Mouse (Mus musculus) cerebellum, adult 9-10 months (tissue): ENCODE data around the gene Sar1a.

Experiments
- DNase-seq: peaks from one replicate; pipeline ENCODE4 v3.0.0; 2022

The Sar1a gene

DNA sequence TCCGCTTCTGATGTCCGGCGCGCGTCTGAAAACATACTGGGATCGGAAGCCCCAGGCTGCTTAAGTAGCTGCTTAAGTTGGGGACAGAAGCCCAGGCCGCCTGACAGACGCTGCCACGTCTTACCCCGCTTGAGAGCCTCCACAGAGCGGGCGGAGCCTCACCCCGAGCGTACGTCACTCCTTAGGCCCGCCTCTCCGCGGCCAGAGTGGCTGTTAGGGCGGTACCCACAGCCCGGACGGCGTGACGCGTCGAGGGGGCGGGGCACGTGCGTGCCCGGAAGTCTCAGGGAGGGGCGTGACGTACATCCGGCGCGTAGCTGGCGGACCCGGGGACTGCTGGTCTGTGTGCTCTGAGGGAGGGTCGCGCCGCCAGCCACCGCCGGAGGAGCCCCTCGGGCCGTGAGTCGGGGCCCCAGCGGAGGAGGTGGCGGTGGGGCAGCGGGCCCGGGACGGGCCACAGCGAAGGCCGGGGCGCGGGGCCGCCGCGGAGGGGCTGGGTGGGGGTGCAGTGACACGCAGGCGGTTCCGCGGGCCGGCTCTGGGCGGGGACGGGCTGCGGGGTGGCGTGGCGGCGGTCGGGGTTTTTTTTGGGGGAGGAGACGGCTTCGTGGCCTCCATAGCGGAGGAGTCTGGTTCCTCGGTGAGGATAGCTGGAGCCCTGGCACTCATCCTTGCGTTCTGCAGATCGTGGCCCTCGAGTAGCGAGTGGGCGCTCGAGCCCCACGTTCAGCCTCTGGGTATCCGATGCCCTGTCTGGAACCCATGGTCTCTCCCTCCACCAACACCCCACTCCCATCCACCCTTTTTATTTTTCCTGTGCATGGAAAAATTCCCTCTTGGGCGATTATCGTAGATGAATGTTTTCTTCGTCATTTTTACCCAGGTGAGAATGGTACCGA, at the start of gene Sar1a:
Gene Sar1a (plus strand): TSS at position 285 of the 899 bp plus-strand sequence.
- DNase-seq, result peak; percentile 98

DNA sequence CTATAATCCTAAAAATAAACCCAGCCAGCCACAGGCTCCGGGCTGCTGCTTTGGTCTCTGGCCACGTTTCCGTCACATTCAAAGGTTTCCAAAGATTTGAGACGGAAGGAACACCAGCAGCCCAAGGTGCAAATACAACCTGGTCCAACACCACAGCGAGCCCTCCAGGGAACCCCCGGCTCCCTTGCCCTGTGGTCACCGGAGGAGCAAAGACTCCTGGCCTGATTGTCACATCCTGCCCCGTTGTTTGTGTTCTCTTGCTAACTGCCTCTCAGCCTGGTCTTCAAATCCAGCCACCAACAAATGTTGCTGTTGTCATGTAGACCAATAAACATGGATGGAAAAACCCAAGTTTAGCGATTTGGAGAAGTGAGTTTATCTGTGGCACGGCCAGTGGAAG, 47.7 kb upstream of the Sar1a start:
- DNase-seq, result no peak

DNA sequence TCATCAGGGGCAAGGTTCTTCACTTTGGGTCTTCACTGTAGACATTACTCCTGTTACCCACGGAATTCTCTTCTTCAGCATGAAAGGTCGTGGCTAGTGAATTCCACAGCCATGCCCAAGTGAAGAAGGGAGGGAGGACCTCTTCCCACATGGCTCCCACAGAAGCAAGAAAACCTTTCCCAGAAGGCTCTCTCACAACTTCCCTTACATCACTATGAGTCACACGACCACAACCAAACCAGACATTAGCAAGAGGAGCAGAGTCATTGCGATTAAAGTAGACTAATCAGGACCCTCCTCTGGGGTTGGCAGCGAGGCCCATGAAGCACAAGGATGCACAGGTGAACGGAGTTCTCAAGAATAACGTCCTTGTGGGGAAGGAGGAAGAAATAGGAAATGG, 43.0 kb upstream of the Sar1a start:
- DNase-seq, result no peak

DNA sequence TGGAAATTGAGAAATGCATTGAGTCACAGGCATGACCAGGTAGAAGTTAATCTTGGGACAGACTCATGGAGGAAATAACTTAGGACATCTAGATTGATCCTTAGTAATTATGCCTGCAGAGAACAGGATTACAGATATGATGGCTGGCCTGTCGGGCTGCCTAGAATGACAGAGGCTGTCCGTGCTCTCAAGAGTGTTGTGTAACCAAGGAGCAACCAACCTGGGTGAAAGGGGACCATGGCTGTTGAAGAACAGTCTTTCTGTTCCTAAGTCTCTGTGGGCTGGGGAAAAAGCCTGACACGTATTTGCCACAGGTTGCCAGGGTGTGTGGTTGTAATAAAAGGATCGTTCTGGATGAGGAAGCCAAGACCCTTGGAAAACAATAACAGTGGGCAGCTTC, 39.7 kb upstream of the Sar1a start:
- no peak for DNase-seq

DNA sequence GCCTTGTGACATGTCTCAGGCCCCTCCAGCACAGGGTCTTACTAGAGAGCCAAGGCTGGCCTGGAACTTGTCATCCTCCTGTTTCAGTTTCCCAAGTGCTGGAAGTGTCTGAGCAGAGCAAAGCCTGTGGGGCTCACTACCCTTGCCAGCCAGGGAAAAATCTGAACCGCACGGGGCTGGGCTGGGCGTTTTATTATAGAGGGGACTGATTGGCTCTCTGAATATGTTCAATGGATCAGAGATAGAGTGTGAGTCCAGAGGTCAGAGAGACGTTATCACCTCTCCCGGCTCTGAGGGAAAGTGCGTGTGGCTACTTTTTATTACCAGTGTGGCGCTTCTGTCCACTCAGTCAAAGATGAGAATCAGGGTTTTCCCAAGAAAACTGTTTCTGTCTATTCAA, 33.5 kb upstream of the Sar1a start:
- no peak for DNase-seq

DNA sequence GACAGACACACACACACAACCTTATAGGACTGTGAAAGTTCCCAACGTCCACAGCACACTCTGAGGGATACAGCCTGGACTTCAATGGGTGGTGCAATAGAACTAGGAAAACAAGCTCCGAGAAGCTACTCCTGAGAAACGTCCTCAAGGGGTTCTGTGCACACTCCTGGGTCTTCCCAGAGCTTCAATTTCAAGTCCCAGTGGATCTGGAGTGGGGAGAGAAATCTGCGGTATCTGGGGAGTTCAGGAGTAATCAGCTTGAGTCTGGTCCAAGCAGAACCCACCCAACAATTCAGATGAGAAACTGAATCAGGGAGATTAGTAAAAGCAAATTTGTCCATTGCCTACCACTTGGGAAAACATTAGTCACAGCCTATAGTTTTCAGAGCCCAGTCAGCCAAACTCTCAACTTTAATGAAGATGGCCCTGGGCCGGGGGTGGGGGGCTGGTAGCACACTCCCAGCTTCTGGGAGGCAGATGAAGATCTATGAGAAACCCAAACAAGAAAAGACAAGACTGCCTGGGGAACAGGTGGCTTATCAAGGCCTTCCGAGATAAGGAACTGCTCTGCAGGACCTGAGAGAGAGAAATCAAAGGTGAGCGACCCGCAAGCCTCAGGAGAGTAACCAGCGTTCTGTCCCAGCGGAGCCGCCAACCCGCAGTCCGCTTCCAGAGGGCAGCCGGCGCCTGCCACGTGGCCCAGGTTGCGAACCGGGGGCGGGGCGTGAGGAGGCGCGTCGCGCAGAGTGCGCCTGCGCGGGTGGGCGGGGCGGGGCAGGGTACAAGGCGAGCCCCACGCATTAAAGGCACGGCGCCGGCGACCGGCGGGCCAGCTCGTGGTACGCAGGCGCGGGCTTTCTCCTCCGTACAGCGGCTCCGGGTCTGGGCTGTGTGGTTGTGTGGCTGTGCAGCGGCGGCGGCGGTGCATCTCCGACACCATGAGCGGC, 32.0 kb upstream of the Sar1a start, which contains the start of gene Ppa1:
Gene Ppa1 (plus strand): TSS at position 763 of the 947 bp plus-strand sequence.
- DNase-seq, result peak; percentile 84

DNA sequence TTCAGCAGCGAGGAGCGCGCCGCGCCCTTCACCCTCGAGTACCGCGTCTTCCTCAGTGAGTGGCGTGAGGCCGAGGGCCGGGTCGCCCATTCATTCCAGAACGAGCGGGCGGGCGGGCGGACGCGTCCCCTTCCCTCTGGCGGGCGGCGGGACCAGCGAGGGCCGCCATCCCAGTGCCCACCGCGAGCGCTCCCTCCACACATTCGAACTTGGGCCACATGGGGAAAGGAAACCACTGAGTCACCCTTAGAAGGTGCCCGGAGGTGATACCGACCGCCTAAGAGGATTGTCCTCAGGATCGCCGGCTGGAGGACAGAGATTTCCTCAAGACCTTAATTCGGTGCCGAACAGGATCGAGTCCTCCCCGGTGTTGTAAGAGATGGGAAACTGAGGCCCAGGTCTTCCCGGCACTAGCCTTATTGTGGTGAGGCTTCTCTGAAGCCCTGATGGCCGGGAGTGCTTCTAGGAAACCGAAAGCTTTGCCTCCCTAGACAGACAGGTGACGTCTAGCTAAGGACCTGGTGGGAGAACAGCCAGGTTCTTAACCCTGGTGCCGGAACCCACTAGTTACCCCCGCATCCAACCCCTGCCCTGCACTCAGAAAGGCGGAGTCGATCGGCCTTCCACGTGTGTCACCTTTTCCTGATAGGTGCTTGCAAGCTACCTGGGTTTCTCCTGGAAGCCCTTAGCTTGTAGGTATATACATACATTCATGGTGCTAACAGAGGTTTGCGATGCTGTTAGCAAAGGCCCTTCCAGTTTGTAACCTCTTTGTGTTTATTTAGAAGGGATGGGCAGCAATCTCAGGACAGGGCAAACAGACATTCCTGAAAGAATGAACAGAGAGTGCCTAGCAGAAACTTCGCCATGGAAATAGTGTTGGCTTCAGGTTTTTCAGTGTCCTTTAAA, 31.1 kb upstream of the Sar1a start:
- DNase-seq, result peak; percentile 32

DNA sequence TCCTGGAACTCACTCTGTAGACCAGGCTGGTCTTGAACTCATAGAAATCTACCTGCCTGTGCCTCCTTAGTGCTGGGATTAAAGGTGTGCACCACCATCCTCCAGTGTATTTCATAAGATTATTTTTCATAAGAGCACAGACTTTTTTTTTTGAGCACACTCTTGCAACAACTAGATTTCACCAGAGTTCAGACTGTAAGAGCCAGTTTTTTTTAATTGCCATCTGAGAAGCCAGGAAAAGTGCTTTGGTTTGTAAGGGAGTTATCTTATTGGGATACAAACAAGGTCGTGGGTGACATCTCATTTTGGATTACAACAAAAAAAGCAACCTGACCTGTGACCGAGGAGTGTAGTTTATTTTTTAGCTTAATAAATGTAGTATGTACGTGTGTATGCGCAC, 26.0 kb upstream of the Sar1a start:
- no peak for DNase-seq

DNA sequence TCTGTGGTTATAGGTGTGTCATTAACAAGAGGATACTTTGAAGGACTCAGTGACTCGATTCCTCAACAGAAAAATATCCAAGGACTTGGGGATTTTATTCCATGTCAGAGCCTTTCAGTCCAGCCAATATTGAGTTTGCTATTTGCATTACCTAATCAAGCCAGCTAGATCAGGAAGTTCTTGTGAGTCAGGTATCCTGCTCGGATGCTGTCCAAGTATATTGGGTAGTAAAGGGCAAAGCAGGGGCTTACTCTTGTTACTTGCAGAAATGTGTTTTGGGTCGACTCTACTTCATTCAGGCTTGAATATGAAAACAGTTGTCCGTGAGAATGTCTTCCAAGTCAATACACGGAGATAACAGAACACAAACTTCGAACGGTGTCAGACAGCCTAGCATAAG, 25.4 kb upstream of the Sar1a start:
- DNase-seq, result no peak

DNA sequence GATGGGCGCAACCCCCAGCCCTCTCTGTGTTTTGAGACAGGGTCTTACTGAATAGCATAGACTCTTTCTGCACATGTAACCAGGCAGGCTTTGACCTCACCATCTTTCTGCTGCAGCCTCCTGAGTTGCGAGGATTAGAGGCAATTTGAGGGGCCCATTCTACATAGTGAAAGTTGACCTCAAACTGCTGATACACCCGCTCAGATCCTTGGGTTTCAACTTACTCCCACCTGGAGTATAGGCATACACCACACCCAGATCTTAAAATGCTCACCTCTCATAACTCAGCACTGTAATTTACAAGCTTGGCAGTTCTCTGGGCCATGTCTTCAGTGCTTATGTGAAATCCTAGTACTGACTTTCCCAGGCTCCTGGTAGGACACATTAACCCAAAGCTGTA, 24.9 kb upstream of the Sar1a start:
- DNase-seq, result no peak

DNA sequence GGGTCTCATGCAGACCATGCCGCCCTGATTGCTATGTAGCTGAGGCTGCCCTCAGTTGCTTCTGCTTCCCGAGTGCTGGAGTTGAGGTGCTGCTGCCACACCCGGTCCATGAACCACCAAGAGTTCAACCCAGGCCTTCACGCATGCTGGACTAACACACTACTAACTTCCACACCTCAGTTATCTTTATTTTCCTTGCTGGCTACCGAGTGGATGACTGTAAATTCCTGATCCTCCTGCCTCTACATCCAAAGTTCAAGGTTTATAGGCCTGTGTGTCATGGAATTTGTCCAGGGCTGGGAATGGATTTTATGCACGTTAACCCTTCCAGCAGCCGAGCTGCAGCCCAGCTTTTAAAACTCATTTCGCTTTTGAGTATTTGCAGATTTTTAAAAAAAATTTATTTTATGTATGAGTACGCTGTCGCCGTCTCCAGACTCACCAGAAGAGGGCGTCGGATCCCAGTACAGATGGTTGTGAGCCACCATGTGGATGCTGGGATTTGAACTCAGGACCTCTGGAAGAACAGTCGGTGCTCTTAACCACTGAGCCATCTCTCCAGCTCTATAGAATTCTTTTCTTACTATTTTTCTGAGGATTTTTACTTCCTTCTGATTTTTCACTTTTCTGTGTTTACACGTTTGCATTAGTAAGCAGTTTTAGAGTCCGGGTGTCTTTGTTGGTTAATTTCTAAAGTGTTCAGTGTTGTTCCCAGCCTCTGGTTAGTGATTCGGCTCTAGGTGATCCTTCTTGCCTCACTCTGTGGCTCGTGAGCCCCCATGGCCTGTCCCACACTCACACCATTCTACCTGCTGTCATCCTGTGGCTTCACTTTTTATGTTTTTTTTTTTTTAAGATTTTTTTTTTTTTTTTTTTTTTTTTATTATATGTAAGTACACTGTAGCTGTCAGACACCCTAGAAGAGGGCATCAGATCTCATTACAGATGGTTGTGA, 22.9 kb upstream of the Sar1a start:
- DNase-seq, result no peak

DNA sequence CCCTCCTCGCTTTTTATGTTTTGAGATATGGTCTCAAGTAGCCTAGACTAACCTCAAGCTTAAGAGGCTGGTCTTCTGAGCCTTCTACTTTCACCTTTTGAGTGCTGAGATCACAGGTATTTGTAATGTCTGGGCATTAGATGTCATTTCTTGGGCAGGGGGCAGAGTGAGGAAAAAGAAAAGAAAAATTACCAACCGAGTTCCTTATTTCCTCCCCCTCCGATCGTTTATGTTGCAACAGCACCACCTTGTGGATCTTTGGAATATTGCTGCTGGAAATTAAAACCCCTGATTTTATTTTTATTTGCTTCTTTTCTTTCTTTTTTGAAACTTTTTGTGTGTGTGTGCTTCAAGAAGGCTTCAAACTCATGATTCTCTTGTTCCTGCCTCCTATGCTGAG, 22.1 kb upstream of the Sar1a start:
- peak; percentile 37 for DNase-seq

DNA sequence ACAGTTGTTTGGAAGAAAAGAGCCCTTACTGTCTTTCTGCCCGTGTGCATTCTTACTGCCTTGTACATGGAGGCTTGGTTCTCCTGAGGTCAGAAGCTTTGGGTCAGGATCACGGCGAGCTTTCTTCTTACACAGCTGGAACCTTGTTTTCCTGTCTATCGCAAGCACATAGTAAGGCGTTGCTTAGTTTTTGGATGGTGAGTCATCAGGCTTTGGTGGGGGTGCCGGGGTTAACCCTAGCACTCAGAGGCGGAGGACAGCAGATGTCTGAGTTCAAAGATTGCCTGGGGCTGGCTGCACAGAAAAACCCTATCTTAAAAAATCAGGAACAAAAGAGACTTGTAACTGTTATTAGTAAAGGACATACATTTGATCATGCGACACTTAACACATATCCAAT, 18.2 kb upstream of the Sar1a start:
- DNase-seq, result no peak

DNA sequence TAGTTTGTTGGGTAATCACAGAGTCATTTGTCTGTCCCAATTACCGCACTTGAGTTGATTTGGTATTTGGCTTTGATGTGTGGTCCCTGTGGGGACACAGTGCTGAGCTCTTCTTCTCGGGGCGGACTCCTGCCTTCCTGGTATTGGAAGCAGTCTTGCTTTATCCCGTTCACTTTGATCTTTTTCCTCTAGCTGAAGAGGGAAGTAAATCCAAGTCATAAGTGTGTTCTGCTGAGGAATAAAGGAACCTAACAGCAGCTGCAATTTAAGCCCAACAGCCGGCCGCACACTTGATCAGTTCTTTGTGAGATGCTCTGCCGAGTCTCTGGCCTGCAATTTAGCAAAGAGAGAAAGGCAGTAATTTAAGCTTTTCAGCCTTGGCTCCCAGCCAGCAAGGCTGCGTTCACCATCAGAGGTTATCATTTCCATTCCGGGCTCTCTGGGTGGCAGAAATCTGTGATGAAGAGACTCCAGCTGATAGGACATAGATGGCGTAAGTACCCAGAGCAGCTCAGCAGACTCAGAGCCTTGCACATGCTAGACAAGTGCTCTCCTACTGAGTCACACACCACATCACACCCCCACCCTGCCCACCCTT, 17.6 kb upstream of the Sar1a start:
- no peak for DNase-seq

DNA sequence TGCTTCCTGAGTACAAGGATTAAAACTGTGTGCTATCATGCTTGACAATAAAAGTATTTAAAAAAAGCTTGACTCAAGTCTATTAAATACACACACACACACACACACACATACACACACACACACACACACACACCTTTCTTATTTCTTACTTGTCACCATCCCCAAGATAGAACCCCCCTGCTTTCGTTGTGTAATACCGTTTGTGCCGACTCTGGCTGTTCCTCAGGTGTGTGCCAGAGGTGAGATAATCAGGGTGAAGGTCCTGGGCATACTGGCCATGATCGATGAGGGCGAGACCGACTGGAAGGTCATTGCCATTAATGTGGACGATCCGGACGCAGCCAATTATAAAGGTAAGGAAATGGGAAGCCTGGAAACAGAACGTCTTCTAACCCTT, 15.0 kb upstream of the Sar1a start:
- no peak for DNase-seq

DNA sequence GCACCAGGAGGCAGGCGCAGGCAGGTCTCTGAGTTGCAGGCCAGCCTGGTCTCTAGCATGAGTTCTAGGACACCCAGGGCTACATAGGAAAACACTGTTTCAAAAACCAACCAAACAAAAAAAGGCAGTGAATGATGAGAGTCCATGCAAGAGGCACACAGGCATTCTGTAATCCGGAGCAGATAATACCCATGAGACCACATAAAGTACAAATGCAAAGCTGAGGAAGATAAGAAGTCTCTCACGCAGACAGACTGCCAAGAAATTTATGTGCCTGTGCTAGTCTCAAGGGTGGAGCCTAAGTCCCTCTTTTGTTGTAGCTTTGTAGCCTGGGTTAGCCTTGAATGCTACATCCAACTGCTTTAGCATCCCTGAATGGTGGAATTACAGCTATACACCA, 14.4 kb upstream of the Sar1a start:
- no peak for DNase-seq

DNA sequence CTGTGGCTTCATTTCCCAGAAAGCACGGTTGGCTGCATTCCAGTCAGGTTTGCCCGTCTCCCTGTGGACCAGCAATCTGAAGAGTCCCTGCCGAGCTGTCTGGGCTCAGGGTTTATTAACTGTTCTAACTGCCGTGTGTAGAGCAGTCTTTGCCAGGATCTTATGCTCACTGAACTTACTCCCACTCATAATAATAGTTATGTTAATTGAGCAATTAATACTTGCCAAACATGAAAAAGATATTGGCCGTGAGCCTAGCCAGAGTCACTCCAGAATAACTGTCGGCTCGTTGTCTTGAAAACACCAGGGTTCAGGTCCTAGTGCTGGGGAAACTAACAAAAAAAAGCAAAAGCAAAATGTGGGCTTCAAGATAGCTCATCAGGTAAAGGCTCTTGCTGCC, 10.8 kb upstream of the Sar1a start:
- DNase-seq, result no peak

DNA sequence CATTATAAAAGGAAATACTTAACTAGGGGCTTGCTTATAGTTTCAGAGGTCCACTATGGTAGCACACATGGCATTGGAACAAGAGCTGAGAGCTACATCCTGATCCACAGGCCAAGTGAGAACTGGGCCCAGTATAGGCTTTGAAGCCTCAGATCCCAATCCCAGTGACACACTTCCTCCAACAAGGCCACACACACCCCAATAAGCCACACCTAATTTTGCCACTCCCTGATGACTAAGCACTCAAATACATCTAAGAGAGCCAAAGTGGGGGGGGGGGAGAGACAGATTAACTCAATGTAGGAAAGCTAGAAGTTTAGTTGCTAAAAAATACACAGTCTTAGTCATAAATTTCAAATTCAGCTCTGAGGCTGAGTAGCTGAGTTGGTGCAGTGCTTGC, 10.2 kb upstream of the Sar1a start:
- DNase-seq, result no peak

DNA sequence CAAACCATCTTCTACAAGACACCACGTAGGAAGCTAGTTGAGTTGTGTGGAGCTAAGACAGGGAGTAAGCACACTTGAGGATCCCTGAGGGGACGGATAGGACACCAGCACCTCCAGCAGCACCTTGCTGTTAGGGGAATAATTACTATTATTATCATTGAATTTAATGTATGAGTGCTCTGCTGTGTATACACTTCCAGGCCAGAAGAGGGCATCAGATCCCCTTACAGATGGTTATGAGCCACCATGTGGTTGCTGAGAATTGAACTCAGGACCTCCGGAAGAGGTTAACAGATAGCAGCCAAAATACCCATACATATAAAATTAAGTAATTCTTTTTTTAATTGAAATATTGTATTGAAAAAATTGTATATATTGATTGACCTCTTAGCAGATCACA, 9.3 kb upstream of the Sar1a start:
- DNase-seq, result no peak

DNA sequence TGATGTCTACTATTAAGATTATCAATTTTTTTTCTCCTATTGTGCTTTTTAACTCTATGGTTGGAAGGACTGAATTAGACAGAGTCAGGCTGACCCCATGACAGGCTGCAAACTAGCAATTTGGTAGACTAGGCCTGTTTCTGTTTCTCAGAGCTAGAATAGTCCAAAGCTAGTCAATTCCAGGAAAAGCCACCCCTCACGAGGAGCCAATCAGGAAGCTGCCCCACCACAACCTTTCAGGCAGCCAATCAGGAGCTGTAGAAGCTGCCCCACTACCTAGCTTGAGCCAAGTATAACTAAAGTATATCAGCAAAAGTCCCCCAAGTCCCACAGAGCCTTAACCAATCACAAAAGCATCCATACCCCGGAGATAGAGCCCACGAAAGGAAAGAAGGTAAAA, 4.2 kb upstream of the Sar1a start:
- DNase-seq, result no peak

DNA sequence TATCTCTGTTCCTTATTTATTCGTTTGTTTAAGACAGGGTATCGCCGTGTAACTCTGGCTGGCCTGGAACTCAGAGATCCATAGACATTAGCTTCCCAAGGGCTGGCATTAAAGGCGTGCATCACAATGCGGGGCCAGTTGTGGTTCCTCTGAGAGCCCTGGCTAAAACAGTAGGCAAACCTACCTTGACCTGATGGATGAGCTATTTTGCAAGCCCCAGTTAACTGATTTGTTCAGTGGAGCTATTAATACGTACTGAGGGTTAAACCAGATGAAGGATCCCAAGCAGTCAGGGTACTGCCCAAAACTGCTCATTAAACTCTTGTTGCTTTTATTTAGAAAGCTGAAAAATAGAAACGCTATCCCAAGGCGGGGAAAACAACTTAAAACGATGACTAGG, 554 bp upstream of the Sar1a start:
- DNase-seq, result no peak
